Mouse (Mus musculus) E14TG2a.4 (cell line): ENCODE results near the gene Sephs2.

Experiments
- CTCF ChIP-seq: conservative IDR thresholded peaks from 2 replicates; pipeline ENCODE4 v1.5.1; 2014; ENCODE audit warnings: low read length
- POU5F1 ChIP-seq: IDR thresholded peaks from 2 replicates; pipeline ENCODE4 v1.6.1; 2014; ENCODE audit warnings: low read length, borderline replicate concordance

DNA sequence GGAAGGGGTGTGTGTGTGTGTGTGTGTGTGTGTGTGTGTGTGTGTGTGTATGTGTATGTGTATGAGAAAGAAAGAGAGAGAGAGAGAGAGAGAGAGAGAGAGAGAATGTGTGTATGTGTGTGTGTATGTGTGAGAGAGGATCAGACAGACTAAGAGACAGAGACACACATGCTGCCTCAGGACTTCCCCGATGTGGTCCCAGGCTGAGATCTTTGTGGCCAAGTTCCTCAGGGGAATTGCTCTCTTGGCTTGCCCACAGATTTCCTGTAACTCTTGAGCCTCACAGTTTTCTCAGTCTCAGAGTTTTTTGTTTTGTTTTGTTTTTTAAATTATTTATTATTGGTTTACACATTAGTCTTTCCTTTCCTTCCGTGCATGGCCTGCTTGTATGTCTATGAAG lies 15.5 kb upstream of the Sephs2 start:
- no peak for TF ChIP-seq CTCF
- no peak for TF ChIP-seq POU5F1
